Mouse (Mus musculus) limb, embryonic 11.5 days (tissue): ENCODE data around the gene Olfr605. TPM values are rescaled to one million over a fixed set of nuclear protein-coding genes. Genes with fewer than 3 reads are reported as not detected.

ENCODE experiments used
- microRNA-seq: library from miRNA; unstranded; fragments of <30 nt; microRNA quantifications from one replicate; pipeline ENCODE4, GENCODE M21; 2016
- polyA plus RNA-seq: library from polyadenylated mRNA; unstranded; fragments of >200 nt; fragmentation: Nextera tagmentation; extraction: Ambion mirVana; gene quantifications from 2 replicates; pipeline ENCODE4 v1.2.1, GENCODE M21; 2014

Gene Olfr605
- polyA plus RNA-seq, 1 experiment from 2014 or later, result not detected

Small RNA genes lying within 50 kb of the gene (microRNA-seq; reads per million reads assigned to microRNA genes)
- gene Gm25774, result not detected

Other genes with a start within 250 kb of the Olfr605 start
- not detected in 2 replicates for gene Olfr593, start 233.6 kb downstream of the Olfr605 start, polyA plus RNA-seq
- gene Olfr594, start 228.4 kb downstream of the Olfr605 start, polyA plus RNA-seq, result not detected in 2 replicates
- not detected in 2 replicates for gene Usp17ld, start 192.9 kb downstream of the Olfr605 start, polyA plus RNA-seq
- not detected in 2 replicates for gene Olfr596, start 139.8 kb downstream of the Olfr605 start, polyA plus RNA-seq
- gene Olfr597, start 129.1 kb downstream of the Olfr605 start, polyA plus RNA-seq, result not detected in 2 replicates
- gene Olfr598, start 121.9 kb downstream of the Olfr605 start, polyA plus RNA-seq, result not detected in 2 replicates
- not detected in 2 replicates for gene Olfr599, start 109.5 kb downstream of the Olfr605 start, polyA plus RNA-seq
- gene Olfr600, start 95.8 kb downstream of the Olfr605 start, polyA plus RNA-seq, result not detected in 2 replicates
- gene Olfr601, start 82.8 kb downstream of the Olfr605 start, polyA plus RNA-seq, result not detected in 2 replicates
- gene Olfr603, start 59.3 kb downstream of the Olfr605 start, polyA plus RNA-seq, result not detected in 2 replicates
- not detected in 2 replicates for gene Usp17lc, start 30.4 kb downstream of the Olfr605 start, polyA plus RNA-seq
- gene Olfr606, start 3.6 kb upstream of the Olfr605 start, polyA plus RNA-seq, result not detected in 2 replicates
- gene Olfr607, start 18.7 kb upstream of the Olfr605 start, polyA plus RNA-seq, result not detected in 2 replicates
- not detected in 2 replicates for gene Olfr608, start 24.4 kb upstream of the Olfr605 start, polyA plus RNA-seq
- gene Olfr609, start 52.6 kb upstream of the Olfr605 start, polyA plus RNA-seq, result not detected in 2 replicates
- gene Olfr610, start 66.7 kb upstream of the Olfr605 start, polyA plus RNA-seq, result not detected in 2 replicates
- not detected in 2 replicates for gene Olfr611, start 75.4 kb upstream of the Olfr605 start, polyA plus RNA-seq
- not detected in 2 replicates for gene Olfr612, start 97.3 kb upstream of the Olfr605 start, polyA plus RNA-seq
- not detected in 2 replicates for gene Olfr613, start 102.6 kb upstream of the Olfr605 start, polyA plus RNA-seq
- not detected in 2 replicates for gene Olfr615, start 110.6 kb upstream of the Olfr605 start, polyA plus RNA-seq
- gene Olfr616, start 123.7 kb upstream of the Olfr605 start, polyA plus RNA-seq, result not detected in 2 replicates
- not detected in 2 replicates for gene Olfr617, start 127.6 kb upstream of the Olfr605 start, polyA plus RNA-seq
- gene Olfr618, start 144.7 kb upstream of the Olfr605 start, polyA plus RNA-seq, result not detected in 2 replicates
- gene Olfr619, start 155.1 kb upstream of the Olfr605 start, polyA plus RNA-seq, result not detected in 2 replicates
- not detected in 2 replicates for gene Olfr620, start 167.1 kb upstream of the Olfr605 start, polyA plus RNA-seq
- not detected in 2 replicates for gene Olfr622, start 197.3 kb upstream of the Olfr605 start, polyA plus RNA-seq
- gene Olfr623, start 218.3 kb upstream of the Olfr605 start, polyA plus RNA-seq, result not detected in 2 replicates
- gene Olfr624, start 225.8 kb upstream of the Olfr605 start, polyA plus RNA-seq, result 0.08 and 0.10 TPM in 2 replicates
- not detected in 2 replicates for gene Olfr625-ps1, start 237.3 kb upstream of the Olfr605 start, polyA plus RNA-seq